Mouse (Mus musculus): Measurements from ENCODE around the gene Sumo3. TPM values are rescaled to one million over a fixed set of nuclear protein-coding genes. Genes with fewer than 3 reads are reported as not detected.

The Sumo3 gene
- polyA plus RNA-seq, 1 experiment from 2014 or later, result 336 TPM

GRCm38 (mm10) chr10:77624570-77624995 is 18.7 kb downstream of the Sumo3 start:
- 79% methylated on average over 7 of the region's 7 CpGs for WGBS
- H3K27me3 ChIP-seq (ENCODE audit: control insufficient read depth, insufficient read depth, low read length), result no peaks in the 10 kb centered on the region
- H3K4me2 ChIP-seq (ENCODE audit: low read depth, low read length, severe bottlenecking), result no peak overlapping the region
- H3K9ac ChIP-seq (ENCODE audit: low read length), result no peak overlapping the region
- no peaks in the 10 kb centered on the region for H3K9me3 ChIP-seq (ENCODE audit: control insufficient read depth, low read length)
- no peaks in the 10 kb centered on the region for H3K36me3 ChIP-seq (ENCODE audit: control insufficient read depth, insufficient read depth, low read length)
- no peak for DNase-seq (ENCODE audit: low spot score)
- H3K4me1 ChIP-seq (replicated peaks; ENCODE audit: control insufficient read depth, insufficient read depth, low read length), result peaks cover 10% of the 10 kb centered on the region; the same call in 1 of the 2 replicates
- no peak for ATAC-seq (replicated peaks; ENCODE audit: low FRiP score)
- no peak overlapping the region for H3K27ac ChIP-seq (ENCODE audit: low read depth, low read length)
- H3K4me3 ChIP-seq (ENCODE audit: low read depth, low read length), result no peak overlapping the region

DNA sequence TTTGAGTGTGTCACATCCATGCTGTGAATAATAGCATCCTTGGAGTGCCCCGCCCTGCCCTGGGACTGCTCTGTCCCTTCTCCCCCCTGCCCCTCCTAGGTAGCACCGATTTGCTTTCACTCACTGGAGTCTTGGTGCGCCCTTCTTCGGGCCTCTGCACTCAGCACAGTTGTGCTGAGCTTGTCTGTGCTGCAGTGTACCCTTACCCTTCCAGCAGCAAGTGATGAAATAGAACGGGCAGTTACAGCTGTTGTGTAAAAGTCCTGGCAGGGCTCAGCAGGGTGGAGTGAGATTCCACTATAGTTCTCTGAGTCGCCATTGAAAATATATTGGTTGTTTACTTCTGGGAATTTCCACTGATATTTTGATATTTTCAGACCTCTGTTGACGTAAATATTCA is 20.1 kb downstream of the Sumo3 start:
- Histone ChIP-seq H3K36me3 (ENCODE audit: control insufficient read depth, insufficient read depth, low read length) (no peaks in the 10 kb centered on the region; the same call in 1 of the 2 replicates), H3K9me3 (ENCODE audit: control insufficient read depth, low read length) (no peaks in the 10 kb centered on the region), H3K4me2 (ENCODE audit: low read depth, low read length, severe bottlenecking) (no peak overlapping the region), H3K4me1 (replicated peaks; ENCODE audit: control insufficient read depth, insufficient read depth, low read length) (peaks cover 10% of the 10 kb centered on the region; the same call in 1 of the 2 replicates), H3K27me3 (ENCODE audit: control insufficient read depth, insufficient read depth, low read length) (no peaks in the 10 kb centered on the region), H3K4me3 (ENCODE audit: low read depth, low read length) (no peak overlapping the region), H3K27ac (ENCODE audit: low read depth, low read length) (no peak overlapping the region), H3K9ac (ENCODE audit: low read length) (no peak overlapping the region)
- WGBS, result 91% methylated on average over 7 of the region's 7 CpGs
- no peak for DNase-seq (ENCODE audit: low spot score)
- ATAC-seq (replicated peaks; ENCODE audit: low FRiP score), result no peak

DNA sequence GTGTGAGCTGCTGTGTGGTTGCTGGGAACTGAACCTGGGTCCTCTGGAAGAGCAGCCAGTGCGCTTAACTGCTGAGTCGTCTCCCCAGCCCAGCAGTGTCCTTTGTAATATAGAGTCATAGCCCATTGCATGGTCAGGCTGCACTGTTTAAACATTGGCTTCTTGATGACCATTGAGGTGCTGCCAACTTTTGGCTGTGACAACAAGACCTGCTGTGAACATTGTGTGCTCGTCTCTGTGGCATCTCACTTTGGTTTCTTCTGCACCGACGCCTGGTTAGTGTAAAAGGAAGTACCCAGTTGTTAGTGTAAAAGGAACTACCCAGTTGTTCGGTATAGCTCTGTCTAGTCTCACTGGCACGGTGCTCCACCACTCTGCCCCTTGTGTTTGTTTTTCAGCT is 20.7 kb downstream of the Sumo3 start:
- Histone ChIP-seq H3K4me1 (replicated peaks; ENCODE audit: control insufficient read depth, insufficient read depth, low read length) (peaks cover 8% of the 10 kb centered on the region; the same call in 1 of the 2 replicates), H3K27me3 (ENCODE audit: control insufficient read depth, insufficient read depth, low read length) (no peaks in the 10 kb centered on the region), H3K4me3 (ENCODE audit: low read depth, low read length) (no peak overlapping the region), H3K36me3 (ENCODE audit: control insufficient read depth, insufficient read depth, low read length) (no peaks in the 10 kb centered on the region; the same call in 1 of the 2 replicates), H3K27ac (ENCODE audit: low read depth, low read length) (no peak overlapping the region), H3K4me2 (ENCODE audit: low read depth, low read length, severe bottlenecking) (no peak overlapping the region), H3K9me3 (ENCODE audit: control insufficient read depth, low read length) (no peaks in the 10 kb centered on the region), H3K9ac (ENCODE audit: low read length) (no peak overlapping the region)
- WGBS, result 93% methylated on average over 7 of the region's 7 CpGs
- ATAC-seq (replicated peaks; ENCODE audit: low FRiP score) (no peak), DNase-seq (ENCODE audit: low spot score) (no peak)

- no peak overlapping the region for H3K9ac ChIP-seq (ENCODE audit: low read length)
- ATAC-seq (replicated peaks; ENCODE audit: low FRiP score) (peak; percentile 77), DNase-seq (ENCODE audit: low spot score) (peak; percentile 89)
- H3K27me3 ChIP-seq (ENCODE audit: control insufficient read depth, insufficient read depth, low read length), result no peaks in the 10 kb centered on the region
- H3K27ac ChIP-seq (ENCODE audit: low read depth, low read length), result no peak overlapping the region
- no peaks in the 10 kb centered on the region; the same call in 1 of the 2 replicates for H3K36me3 ChIP-seq (ENCODE audit: control insufficient read depth, insufficient read depth, low read length)
- no peak overlapping the region for H3K4me2 ChIP-seq (ENCODE audit: low read depth, low read length, severe bottlenecking)
- WGBS, result 42% methylated on average over 2 of the region's 2 CpGs
- no peak overlapping the region for H3K4me3 ChIP-seq (ENCODE audit: low read depth, low read length)
- no peaks in the 10 kb centered on the region for H3K9me3 ChIP-seq (ENCODE audit: control insufficient read depth, low read length)
- H3K4me1 ChIP-seq (replicated peaks; ENCODE audit: control insufficient read depth, insufficient read depth, low read length), result peaks cover 7% of the 10 kb centered on the region; the same call in 1 of the 2 replicates
Measured at GRCm38 (mm10) chr10:77627497-77627896, 21.6 kb downstream of the Sumo3 start.

GRCm38 (mm10) chr10:77629163-77629562 is 23.3 kb downstream of the Sumo3 start:
- no peaks in the 10 kb centered on the region for H3K27me3 ChIP-seq (ENCODE audit: control insufficient read depth, insufficient read depth, low read length)
- H3K36me3 ChIP-seq (ENCODE audit: control insufficient read depth, insufficient read depth, low read length), result no peaks in the 10 kb centered on the region; the same call in 1 of the 2 replicates
- H3K4me2 ChIP-seq (ENCODE audit: low read depth, low read length, severe bottlenecking), result no peak overlapping the region
- no peak overlapping the region for H3K27ac ChIP-seq (ENCODE audit: low read depth, low read length)
- H3K4me1 ChIP-seq (replicated peaks; ENCODE audit: control insufficient read depth, insufficient read depth, low read length), result 0 out of 2 replicates have a peak, but pooled peaks cover 2% of the 10 kb centered on the region
- DNase-seq (ENCODE audit: low spot score) (no peak), ATAC-seq (replicated peaks; ENCODE audit: low FRiP score) (no peak)
- no peaks in the 10 kb centered on the region for H3K9me3 ChIP-seq (ENCODE audit: control insufficient read depth, low read length)
- WGBS, result 92% methylated on average over 3 of the region's 3 CpGs
- no peak overlapping the region for H3K9ac ChIP-seq (ENCODE audit: low read length)
- H3K4me3 ChIP-seq (ENCODE audit: low read depth, low read length), result no peak overlapping the region

DNA sequence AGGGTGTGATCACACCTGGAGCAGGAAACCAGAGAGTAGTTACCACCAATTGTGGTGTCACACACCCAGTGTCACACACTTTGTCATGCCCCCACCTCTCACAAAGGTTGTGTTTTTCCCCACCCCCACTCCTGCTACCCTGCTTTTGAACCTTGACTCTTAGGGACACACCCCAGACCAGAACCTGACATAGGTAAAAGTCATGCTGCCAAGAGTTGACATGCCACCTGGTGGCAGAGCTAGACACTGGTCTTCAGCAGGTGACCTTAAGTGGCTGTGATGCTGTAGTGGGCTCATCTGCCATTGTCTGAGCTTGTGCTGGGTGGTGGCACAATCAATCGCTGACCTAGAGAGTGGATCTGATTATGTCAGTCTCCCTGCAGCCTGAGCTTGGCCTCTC is 24.1 kb downstream of the Sumo3 start:
- Histone ChIP-seq H3K36me3 (ENCODE audit: control insufficient read depth, insufficient read depth, low read length) (no peaks in the 10 kb centered on the region; the same call in 1 of the 2 replicates), H3K4me3 (ENCODE audit: low read depth, low read length) (no peak overlapping the region), H3K27me3 (ENCODE audit: control insufficient read depth, insufficient read depth, low read length) (no peaks in the 10 kb centered on the region), H3K4me1 (replicated peaks; ENCODE audit: control insufficient read depth, insufficient read depth, low read length) (no peaks in the 10 kb centered on the region), H3K27ac (ENCODE audit: low read depth, low read length) (no peak overlapping the region), H3K4me2 (ENCODE audit: low read depth, low read length, severe bottlenecking) (no peak overlapping the region), H3K9me3 (ENCODE audit: control insufficient read depth, low read length) (no peaks in the 10 kb centered on the region), H3K9ac (ENCODE audit: low read length) (no peak overlapping the region)
- ATAC-seq (replicated peaks; ENCODE audit: low FRiP score) (no peak), DNase-seq (ENCODE audit: low spot score) (no peak)
- WGBS, result 100% methylated on average over 1 of the region's 1 CpGs

DNA sequence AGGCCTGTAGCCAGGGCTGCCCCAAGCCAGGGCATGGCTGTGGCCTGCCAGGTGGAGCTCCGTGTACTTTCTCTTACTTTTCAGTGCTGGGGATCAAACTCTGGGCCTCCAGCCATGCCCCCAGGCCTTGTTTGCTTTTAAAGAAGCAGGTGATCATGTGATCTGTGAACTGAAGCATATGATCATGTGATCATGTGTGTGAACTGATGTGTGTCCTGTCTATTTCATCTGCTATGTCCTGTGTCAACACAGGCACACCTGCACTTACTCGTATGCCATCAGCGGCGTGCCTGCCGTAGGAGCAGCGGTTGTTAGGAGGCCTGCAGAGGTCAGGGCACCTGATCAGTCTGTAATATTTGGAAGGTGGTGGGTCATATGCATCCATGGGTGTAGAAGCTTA is 28.1 kb downstream of the Sumo3 start:
- Histone ChIP-seq H3K9ac (ENCODE audit: low read length) (no peak overlapping the region), H3K27me3 (ENCODE audit: control insufficient read depth, insufficient read depth, low read length) (no peaks in the 10 kb centered on the region), H3K9me3 (ENCODE audit: control insufficient read depth, low read length) (no peaks in the 10 kb centered on the region), H3K4me2 (ENCODE audit: low read depth, low read length, severe bottlenecking) (no peak overlapping the region), H3K4me3 (ENCODE audit: low read depth, low read length) (no peak overlapping the region), H3K4me1 (replicated peaks; ENCODE audit: control insufficient read depth, insufficient read depth, low read length) (no peaks in the 10 kb centered on the region), H3K27ac (ENCODE audit: low read depth, low read length) (no peak overlapping the region), H3K36me3 (ENCODE audit: control insufficient read depth, insufficient read depth, low read length) (no peaks in the 10 kb centered on the region; the same call in 1 of the 2 replicates)
- DNase-seq (ENCODE audit: low spot score) (no peak), ATAC-seq (replicated peaks; ENCODE audit: low FRiP score) (no peak)
- 94% methylated on average over 6 of the region's 6 CpGs for whole genome bisulfite sequencing

DNA sequence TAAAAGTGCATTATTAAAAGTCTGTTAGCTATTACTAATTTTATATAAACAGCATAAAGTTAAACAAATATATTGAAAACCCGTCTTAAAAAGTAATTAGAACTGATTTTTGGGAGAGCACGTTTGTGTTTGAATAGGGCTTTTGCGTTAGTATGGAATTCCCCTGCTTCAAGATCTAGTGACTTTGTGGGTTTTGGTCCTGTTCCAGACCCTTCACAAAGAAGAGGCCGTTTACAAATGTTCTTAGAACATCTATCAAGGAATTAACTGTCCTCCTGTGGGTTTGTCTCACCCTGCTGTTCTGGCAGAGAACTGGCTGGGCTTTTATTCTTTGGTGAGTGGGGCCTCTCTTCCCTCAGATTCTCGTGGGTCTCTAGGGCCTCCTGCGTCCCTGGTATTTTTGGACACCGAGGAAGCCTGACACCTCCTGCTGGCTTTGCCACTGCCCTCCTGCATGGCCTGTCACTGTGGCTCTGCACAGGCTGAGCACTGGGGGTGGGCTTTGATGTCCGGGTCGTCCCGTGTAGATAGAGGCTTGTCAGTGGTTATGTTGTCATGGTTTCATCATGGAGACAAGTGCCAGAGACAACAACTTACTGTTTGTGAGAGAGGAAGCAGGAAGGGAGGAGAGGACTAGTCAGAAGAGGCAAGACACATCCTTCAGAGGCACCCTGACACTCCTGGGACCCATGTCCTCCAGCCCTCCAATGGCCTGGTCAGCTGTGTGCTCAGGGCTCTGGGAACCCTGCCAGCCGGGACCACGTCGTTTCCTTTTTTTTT is 28.7 kb downstream of the Sumo3 start:
- Histone ChIP-seq H3K27ac (ENCODE audit: low read depth, low read length) (no peak overlapping the region), H3K9ac (ENCODE audit: low read length) (no peak overlapping the region), H3K9me3 (ENCODE audit: control insufficient read depth, low read length) (no peaks in the 10 kb centered on the region), H3K27me3 (ENCODE audit: control insufficient read depth, insufficient read depth, low read length) (no peaks in the 10 kb centered on the region), H3K36me3 (ENCODE audit: control insufficient read depth, insufficient read depth, low read length) (no peaks in the 10 kb centered on the region; the same call in 1 of the 2 replicates), H3K4me3 (ENCODE audit: low read depth, low read length) (no peak overlapping the region), H3K4me1 (replicated peaks; ENCODE audit: control insufficient read depth, insufficient read depth, low read length) (no peaks in the 10 kb centered on the region), H3K4me2 (ENCODE audit: low read depth, low read length, severe bottlenecking) (no peak overlapping the region)
- 78% methylated on average over 13 of the region's 13 CpGs for WGBS
- ATAC-seq (replicated peaks; ENCODE audit: low FRiP score) (no peak), DNase-seq (ENCODE audit: low spot score) (no peak)
